ENCODE assay signal across 19 mouse cellular contexts in genomic region chr7:73568801-73569403, GRCm38 (mm10). TPM values are rescaled to one million over a fixed set of nuclear protein-coding genes. Genes with fewer than 3 reads are reported as not detected.
DNase-seq lines count a peak whose midpoint lies in the region; ATAC-seq and TF ChIP-seq lines count a peak whose summit lies in the region.
"Had no signal": no experiment of that assay in that cellular context is flagged by ENCODE, and none has a peak within 500 bp of the region (broad histone marks: within the 10 kb centered on the region; RNA-seq: fewer than 3 reads in every experiment).

No protein-coding gene starts in this region.

- ATAC-seq in megakaryocyte, adult 5-6 weeks (ENCODE audit: poor library complexity, severe bottlenecking) = peak; percentile 83
- no peak for ATAC-seq in cerebellum, adult (ENCODE audit: insufficient number of reproducible peaks, low FRiP score, low TSS enrichment)
- ATAC-seq: intestine, embryonic 15.5 days; midbrain, embryonic 13.5 days had no signal

- no peaks in the 10 kb centered on the region for H3K27me3 ChIP-seq in MEL (ENCODE audit: control insufficient read depth in 1 of 2, insufficient read depth in 2 of 2, low read length in 2 of 2)
- H3K27me3 ChIP-seq: forebrain, embryonic 12.5 days; heart, embryonic 15.5 days; intestine, embryonic 15.5 days; lung, embryonic 15.5 days; neural tube, embryonic 12.5 days had no signal

- H3K9ac ChIP-seq in MEL (ENCODE audit: control insufficient read depth, low read depth, low read length, poor library complexity, severe bottlenecking) = no peak overlapping the region
- H3K9ac ChIP-seq: forebrain, embryonic 12.5 days; heart, embryonic 15.5 days; intestine, embryonic 15.5 days; lung, embryonic 15.5 days; midbrain, embryonic 13.5 days; neural tube, embryonic 12.5 days had no signal

- no peak for TF ChIP-seq CTCF in lung, adult 2 months (IDR thresholded peaks at IDR 0.05; ENCODE audit: insufficient read depth, low read length)
- no peak for TF ChIP-seq CTCF in MEL (IDR thresholded peaks at IDR 0.05 in 2 of 3, conservative IDR thresholded peaks at IDR 0.05 in 1 of 3; ENCODE audit: control insufficient read depth in 1 of 3, insufficient read depth in 1 of 3, low read depth in 2 of 3, low read length in 3 of 3, poor library complexity in 1 of 3, severe bottlenecking in 1 of 3)

- H3K79me2 ChIP-seq in MEL (ENCODE audit: control insufficient read depth, insufficient read depth, low read length, poor library complexity) = no peaks in the 10 kb centered on the region

- no peak overlapping the region for H3K4me3 ChIP-seq in lung, adult 2 months (replicated peaks; ENCODE audit: extremely low read depth, low read depth, low read length)
- no peak overlapping the region for H3K4me3 ChIP-seq in MEL (ENCODE audit: control insufficient read depth in 1 of 2, insufficient read depth in 1 of 2, low read depth in 2 of 2, low read length in 2 of 2)
- H3K4me3 ChIP-seq: forebrain, embryonic 12.5 days; heart, embryonic 15.5 days; intestine, embryonic 15.5 days; lung, embryonic 15.5 days; midbrain, embryonic 13.5 days; neural tube, embryonic 12.5 days had no signal

- no peak for TF ChIP-seq POLR2A in lung, adult 2 months (IDR thresholded peaks at IDR 0.05; ENCODE audit: borderline replicate concordance, extremely low read depth, low read depth, low read length)
- no peak for TF ChIP-seq POLR2A in MEL (IDR thresholded peaks at IDR 0.05; ENCODE audit: control insufficient read depth in 1 of 2, insufficient read depth in 1 of 2, low read depth in 1 of 2, low read length in 2 of 2, poor library complexity in 1 of 2)

- TF ChIP-seq EP300 in MEL (IDR thresholded peaks at IDR 0.05; ENCODE audit: low read depth in 1 of 2, low read length in 2 of 2) = peak in 1 of 2 experiments; percentile 13; a peak in 1 of 4 replicates

- 88% methylated on average over 3 of the region's 3 CpGs for WGBS in lung, adult 2 months

- intact Hi-C loops in gastrocnemius, postnatal 14 days (cut with DNase I; ENCODE audit: low total_unique reads) = no loop called here

- no peaks in the 10 kb centered on the region for H3K9me3 ChIP-seq in MEL (replicated peaks; ENCODE audit: insufficient read depth, low read length)
- H3K9me3 ChIP-seq: forebrain, embryonic 12.5 days; G1E; heart, embryonic 15.5 days; intestine, embryonic 15.5 days; lung, embryonic 15.5 days; midbrain, embryonic 13.5 days; neural tube, embryonic 12.5 days had no signal

- no peaks in the 10 kb centered on the region for H3K4me1 ChIP-seq in lung, adult 2 months (ENCODE audit: control insufficient read depth, insufficient read depth, low read length)
- peaks cover 0 to 5% of the 10 kb centered on the region in 2 experiments; a peak in 3 of 4 replicates for H3K4me1 ChIP-seq in MEL (ENCODE audit: control insufficient read depth in 1 of 2, insufficient read depth in 2 of 2, low read length in 2 of 2)
- H3K4me1 ChIP-seq: forebrain, embryonic 12.5 days; intestine, embryonic 15.5 days; lung, embryonic 15.5 days; midbrain, embryonic 13.5 days; neural tube, embryonic 12.5 days had no signal

- TF ChIP-seq RAD21 in MEL (IDR thresholded peaks at IDR 0.05; ENCODE audit: low read depth, low read length) = no peak

- no peaks in the 10 kb centered on the region; a peak in 1 of 4 replicates for H3K36me3 ChIP-seq in MEL (ENCODE audit: control insufficient read depth in 1 of 2, insufficient read depth in 2 of 2, low read length in 2 of 2)
- H3K36me3 ChIP-seq: forebrain, embryonic 12.5 days; G1E; heart, embryonic 15.5 days; intestine, embryonic 15.5 days; lung, embryonic 15.5 days; midbrain, embryonic 13.5 days; neural tube, embryonic 12.5 days had no signal

- peak; percentile 56 for DNase-seq in gastrocnemius, postnatal 25 days
- no peak for DNase-seq in gastrocnemius, postnatal 14 days
- DNase-seq in lung, adult 2 months = peak; percentile 3
- DNase-seq in lung, postnatal 4 days = no peak
- DNase-seq in MEL (ENCODE audit: low read depth, low spot score) = peak; percentile 32
- DNase-seq in MN1 (ENCODE audit: low spot score) = no peak
- DNase-seq: adrenal gland, postnatal 25 days; B cell, adult 2 months; cerebellum, postnatal 25 days; kidney, postnatal 10 days had no signal

- H3K27ac ChIP-seq in MEL (ENCODE audit: control insufficient read depth, low read depth, low read length) = no peak overlapping the region
- H3K27ac ChIP-seq: forebrain, embryonic 12.5 days; intestine, embryonic 15.5 days; lung, embryonic 15.5 days; midbrain, embryonic 13.5 days; neural tube, embryonic 12.5 days had no signal

TF ChIP-seq in MEL, 35 proteins besides CTCF, POLR2A, EP300 and RAD21:
- TF ChIP-seq GATA1 (IDR thresholded peaks at IDR 0.05; ENCODE audit: low read depth, low read length) (peak; percentile 36; the same call in 1 of the 2 replicates), TBP (IDR thresholded peaks at IDR 0.05; ENCODE audit: low read depth, low read length) (peak; percentile 43; the same call in 1 of the 2 replicates), ETS1 (IDR thresholded peaks at IDR 0.05; ENCODE audit: low read depth, low read length) (no peak)

RNA-seq across cellular contexts. Expression of gene Chd2, which starts 27.3 kb away (rescaled TPM):
- total RNA-seq in gastrocnemius, postnatal 25 days (2021) = 10 to 100 TPM; 30.2 to 38.4 TPM
- 10 to 100 TPM; 36.7 to 38.2 TPM for total RNA-seq in gastrocnemius, postnatal 14 days (2021)
- 41.0 and 48.5 TPM in 2 replicates for polyA plus RNA-seq in lung, adult 2 months (2012; rRNA removed)
- total RNA-seq in MEL (2012; rRNA removed) = 9.9 and 16.9 TPM in 2 replicates
- 100 to 1,000 TPM in 1 of 2 experiments, 10 to 100 TPM in 1; 21.4 to 275 TPM for polyA plus RNA-seq in MEL (2012; ENCODE audit: insufficient read depth in 1 of 2, insufficient read length in 2 of 2, low read depth in 1 of 2, low replicate concordance in 2 of 2, missing spikeins in 1 of 2)
- 51.4 and 54.4 TPM in 2 replicates for total RNA-seq in megakaryocyte, adult 5-6 weeks (2015)
- 88.6 and 119 TPM in 2 replicates for total RNA-seq in megakaryocyte, adult 5-6 weeks (2017)

Comparison
In these comparisons a context has a peak if more than half of its experiments do, and no peak if none do; other contexts are left out.
1. DNase-seq: peak in gastrocnemius, postnatal 25 days (single experiment), lung, adult 2 months (single experiment) and MEL (single experiment); none in gastrocnemius, postnatal 14 days (single experiment), lung, postnatal 4 days (0 of 2) and MN1 (single experiment).